Mouse (Mus musculus) E14TG2a.4 (cell line): ENCODE measurements around the gene Fzd5.

Source experiments
- CTCF ChIP-seq: conservative IDR thresholded peaks from 2 replicates; pipeline ENCODE4 v1.5.1; 2014; ENCODE audit warnings: low read length
- NANOG ChIP-seq: IDR thresholded peaks from 2 replicates; pipeline ENCODE4 v1.6.1; 2014; ENCODE audit warnings: borderline replicate concordance, low read length, mixed read lengths
- POU5F1 ChIP-seq: IDR thresholded peaks from 2 replicates; pipeline ENCODE4 v1.6.1; 2014; ENCODE audit warnings: low read length, borderline replicate concordance

- no peak for TF ChIP-seq CTCF
- no peak for TF ChIP-seq POU5F1
- no peak for TF ChIP-seq NANOG
Measured at GRCm38 (mm10) chr1:64753668-64754067, 16.1 kb upstream of the Fzd5 start.
